Mouse (Mus musculus): Measurements from ENCODE around the gene Sept7. TPM values are rescaled to one million over a fixed set of nuclear protein-coding genes. Genes with fewer than 3 reads are reported as not detected.
A peak's percentile ranks its signal among the peaks of the same experiment; 100 is the strongest.

Gene Sept7
- total and polyA plus RNA-seq, 3 experiments = 77.9 to 288 (median 170) TPM

GRCm38 (mm10) chr9:25219882-25220281 lies 32.4 kb upstream of the Sept7 start:
- no peak for DNase-seq (ENCODE audit: extremely low read depth)
- dilution Hi-C loops (cut with MboI; ENCODE audit: extremely low pct_ligation_motif_present, extremely low pct_unique_long_range_greater_than_20kb, low sequenced_read_pairs) (no loop called here), in situ Hi-C loops (cut with MboI; ENCODE audit: low pct_ligation_motif_present, low pct_unique_long_range_greater_than_20kb, low sequenced_read_pairs) (no loop called here)
- Histone ChIP-seq H3K4me1 (ENCODE audit: control insufficient read depth in 1 of 2, insufficient read depth in 2 of 2) (no peaks in the 10 kb centered on the region), H3K4me3 (replicated peaks in 1 of 3; ENCODE audit: low read depth in 2 of 3, low read length in 2 of 3, poor library complexity in 1 of 3) (no peak overlapping the region), H3K79me2 (replicated peaks; ENCODE audit: control insufficient read depth, extremely low read depth, insufficient read depth, poor library complexity, severe bottlenecking) (no peaks in the 10 kb centered on the region), H3K9ac (ENCODE audit: insufficient read depth, low read depth) (no peak overlapping the region), H3K9me3 (replicated peaks; ENCODE audit: low read length) (no peaks in the 10 kb centered on the region), H3K27ac (ENCODE audit: insufficient read depth, low read depth) (no peak overlapping the region), H3K36me3 (replicated peaks in 1 of 2; ENCODE audit: control insufficient read depth in 1 of 2, insufficient read depth in 1 of 2, low read length in 1 of 2) (no peaks in the 10 kb centered on the region), H3K27me3 (replicated peaks) (no peaks in the 10 kb centered on the region), H3K4me2 (ENCODE audit: insufficient read depth, low read depth, poor library complexity, severe bottlenecking) (no peak overlapping the region)
- TF ChIP-seq JUND (conservative IDR thresholded peaks at IDR 0.05; ENCODE audit: low read depth, low read length) (no peak), CHD2 (IDR thresholded peaks at IDR 0.05; ENCODE audit: low read length) (no peak), MEF2A (IDR thresholded peaks at IDR 0.05; ENCODE audit: borderline replicate concordance, low read depth, low read length) (no peak), JUN (IDR thresholded peaks at IDR 0.05; ENCODE audit: insufficient read depth, low read depth, low read length) (no peak), PAX5 (IDR thresholded peaks at IDR 0.05; ENCODE audit: low read length) (no peak), ETS1 (conservative IDR thresholded peaks at IDR 0.05; ENCODE audit: low read depth, low read length) (no peak), POLR2A (IDR thresholded peaks at IDR 0.05; ENCODE audit: low read depth, low read length) (no peak), RAD21 (IDR thresholded peaks at IDR 0.05; ENCODE audit: low read depth, low read length) (no peak), CHD1 (IDR thresholded peaks at IDR 0.05; ENCODE audit: low read depth, low read length) (no peak), USF1 (IDR thresholded peaks at IDR 0.05; ENCODE audit: low read depth, low read length) (no peak), KAT2A (IDR thresholded peaks at IDR 0.05; ENCODE audit: insufficient replicate concordance, low read length) (no peak), ZKSCAN1 (IDR thresholded peaks at IDR 0.05; ENCODE audit: borderline replicate concordance, low read depth, low read length) (no peak), CTCF (conservative IDR thresholded peaks at IDR 0.05 in 1 of 2, IDR thresholded peaks at IDR 0.05 in 1 of 2; ENCODE audit: low read depth in 2 of 2, low read length in 2 of 2) (no peak), ZMIZ1 (IDR thresholded peaks at IDR 0.05; ENCODE audit: low read depth, low read length) (no peak)

DNA sequence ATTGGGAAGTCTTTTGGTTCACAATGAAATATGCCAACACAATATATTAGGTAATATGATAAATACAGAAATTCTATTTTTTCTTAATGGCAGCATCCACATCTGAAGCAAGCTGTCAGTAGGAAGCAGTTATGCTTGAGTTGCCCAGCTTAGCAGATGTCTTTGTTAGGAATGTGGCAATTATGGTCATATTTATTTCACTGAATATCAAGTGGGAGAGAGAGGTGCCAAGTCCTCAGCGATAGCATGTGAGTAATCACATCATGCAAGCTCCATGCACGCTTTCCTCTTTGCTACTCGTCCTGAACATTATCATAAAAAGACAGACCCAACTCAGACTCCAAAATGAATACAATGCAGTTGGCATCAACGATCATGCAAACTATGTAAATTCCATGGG lies 27.3 kb upstream of the Sept7 start:
- H3K27me3 ChIP-seq (replicated peaks) = no peaks in the 10 kb centered on the region
- dilution Hi-C loops (cut with MboI; ENCODE audit: extremely low pct_ligation_motif_present, extremely low pct_unique_long_range_greater_than_20kb, low sequenced_read_pairs) = no loop called here
- H3K9me3 ChIP-seq (replicated peaks; ENCODE audit: low read length) = no peaks in the 10 kb centered on the region
- TF ChIP-seq MAX (IDR thresholded peaks at IDR 0.05; ENCODE audit: low read length) (no peak), EP300 (IDR thresholded peaks at IDR 0.05; ENCODE audit: low read length) (no peak)
- H3K4me2 ChIP-seq (ENCODE audit: insufficient read depth, low read depth, poor library complexity, severe bottlenecking) = no peak overlapping the region
- H3K27ac ChIP-seq (ENCODE audit: insufficient read depth, low read depth) = no peak overlapping the region
- no peak overlapping the region for H3K4me3 ChIP-seq (replicated peaks in 1 of 3; ENCODE audit: low read depth in 2 of 3, low read length in 2 of 3, poor library complexity in 1 of 3)
- in situ Hi-C loops (cut with MboI; ENCODE audit: low pct_ligation_motif_present, low pct_unique_long_range_greater_than_20kb, low sequenced_read_pairs) = no loop called here
- H3K4me1 ChIP-seq (ENCODE audit: control insufficient read depth in 1 of 2, insufficient read depth in 2 of 2) = no peaks in the 10 kb centered on the region; a peak in 1 of 4 replicates
- H3K79me2 ChIP-seq (replicated peaks; ENCODE audit: control insufficient read depth, extremely low read depth, insufficient read depth, poor library complexity, severe bottlenecking) = no peaks in the 10 kb centered on the region
- no peaks in the 10 kb centered on the region for H3K36me3 ChIP-seq (replicated peaks in 1 of 2; ENCODE audit: control insufficient read depth in 1 of 2, insufficient read depth in 1 of 2, low read length in 1 of 2)
- no peak overlapping the region for H3K9ac ChIP-seq (ENCODE audit: insufficient read depth, low read depth)
- DNase-seq (ENCODE audit: extremely low read depth) = no peak

DNA sequence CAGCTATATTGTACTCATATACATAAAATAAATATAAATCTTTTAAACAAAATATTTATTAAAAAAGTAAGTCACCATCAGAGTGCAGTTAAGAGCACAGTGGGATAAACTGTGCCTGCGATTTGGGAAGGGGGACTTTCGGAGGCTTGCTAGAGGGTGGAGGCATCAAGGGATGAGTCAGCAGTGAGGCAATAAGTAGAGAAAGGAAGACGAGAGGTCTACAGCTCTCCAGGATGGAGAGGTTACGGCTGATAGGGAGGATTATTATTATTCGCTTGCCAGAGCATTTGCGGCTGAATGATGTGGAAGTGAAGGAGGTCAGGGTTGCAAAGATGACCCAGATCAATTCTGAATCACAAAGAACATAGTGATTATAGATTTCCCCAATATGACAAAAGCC lies 22.5 kb upstream of the Sept7 start:
- Histone ChIP-seq H3K9me3 (replicated peaks; ENCODE audit: low read length) (no peaks in the 10 kb centered on the region), H3K79me2 (replicated peaks; ENCODE audit: control insufficient read depth, extremely low read depth, insufficient read depth, poor library complexity, severe bottlenecking) (no peaks in the 10 kb centered on the region), H3K27me3 (replicated peaks) (no peaks in the 10 kb centered on the region), H3K27ac (ENCODE audit: insufficient read depth, low read depth) (no peak overlapping the region), H3K4me2 (ENCODE audit: insufficient read depth, low read depth, poor library complexity, severe bottlenecking) (peak overlapping the region; percentile 24; the same call in 1 of the 2 replicates), H3K4me3 (replicated peaks in 1 of 3; ENCODE audit: low read depth in 2 of 3, low read length in 2 of 3, poor library complexity in 1 of 3) (no peak overlapping the region), H3K4me1 (ENCODE audit: control insufficient read depth in 1 of 2, insufficient read depth in 2 of 2) (peaks cover 0 to 4% of the 10 kb centered on the region in 2 experiments; a peak in 3 of 4 replicates), H3K36me3 (replicated peaks in 1 of 2; ENCODE audit: control insufficient read depth in 1 of 2, insufficient read depth in 1 of 2, low read length in 1 of 2) (no peaks in the 10 kb centered on the region), H3K9ac (ENCODE audit: insufficient read depth, low read depth) (no peak overlapping the region)
- DNase-seq (ENCODE audit: extremely low read depth) = no peak
- TF ChIP-seq HCFC1 (IDR thresholded peaks at IDR 0.05; ENCODE audit: low read depth, low read length) (no peak), MEF2A (IDR thresholded peaks at IDR 0.05; ENCODE audit: borderline replicate concordance, low read depth, low read length) (no peak), JUND (conservative IDR thresholded peaks at IDR 0.05; ENCODE audit: low read depth, low read length) (no peak), E2F4 (IDR thresholded peaks at IDR 0.05; ENCODE audit: insufficient replicate concordance, low read depth, low read length) (no peak), MYC (IDR thresholded peaks at IDR 0.05; ENCODE audit: low read depth, low read length) (no peak), MAFK (IDR thresholded peaks at IDR 0.05; ENCODE audit: insufficient replicate concordance, low read length) (no peak)
- dilution Hi-C loops (cut with MboI; ENCODE audit: extremely low pct_ligation_motif_present, extremely low pct_unique_long_range_greater_than_20kb, low sequenced_read_pairs) (no loop called here), in situ Hi-C loops (cut with MboI; ENCODE audit: low pct_ligation_motif_present, low pct_unique_long_range_greater_than_20kb, low sequenced_read_pairs) (no loop called here)
